Mouse (Mus musculus) intestine, embryonic 16.5 days (tissue): Measurements from ENCODE around the gene Tmem40. TPM values are rescaled to one million over a fixed set of nuclear protein-coding genes. Genes with fewer than 3 reads are reported as not detected.

Experiments
- ATAC-seq: fragments of 200-750 bp; cut with Nextera tagmentation; 2 replicates; pipeline ENCODE4 v1.8.0; 2017; ENCODE audit warnings: moderate TSS enrichment, moderate library complexity
- H3K27ac ChIP-seq: fragments of 300-500 bp; sonication (generic); 2 replicates; pipeline ENCODE4 v1.5.1; 2014; ENCODE audit warnings: mild to moderate bottlenecking, low read length
- H3K27me3 ChIP-seq: fragments of 300-500 bp; sonication (generic); replicated peaks from 2 replicates; pipeline ENCODE4 v1.6.1; 2014; ENCODE audit warnings: low read length, control low read depth, mixed read lengths; ENCODE audit not compliant: control insufficient read depth, insufficient read depth
- H3K36me3 ChIP-seq: fragments of 300-500 bp; sonication (generic); 2 replicates; pipeline ENCODE4 v1.6.1; 2014; ENCODE audit warnings: low read length, control low read depth; ENCODE audit not compliant: control insufficient read depth, insufficient read depth
- H3K4me1 ChIP-seq: fragments of 300-500 bp; sonication (generic); 2 replicates; pipeline ENCODE4 v1.6.1; 2014; ENCODE audit warnings: low read length, control low read depth, mixed read lengths; ENCODE audit not compliant: control insufficient read depth, insufficient read depth
- H3K4me2 ChIP-seq: fragments of 300-500 bp; sonication (generic); 2 replicates; pipeline ENCODE4 v1.6.1; 2014; ENCODE audit warnings: low read depth, low read length, control low read depth
- H3K4me3 ChIP-seq: fragments of 300-500 bp; sonication (generic); 2 replicates; pipeline ENCODE4 v1.5.1; 2014; ENCODE audit warnings: mild to moderate bottlenecking, low read length
- H3K9ac ChIP-seq: fragments of 300-500 bp; sonication (generic); 2 replicates; pipeline ENCODE4 v1.6.1; 2014; ENCODE audit warnings: low read depth, low read length
- H3K9me3 ChIP-seq: fragments of 300-500 bp; sonication (generic); 2 replicates; pipeline ENCODE4 v1.6.1; 2016; ENCODE audit warnings: low read length, control low read depth; ENCODE audit not compliant: control insufficient read depth
- WGBS: fragments of 180-500 bp; shearing (Covaris S2); extraction: QIAGEN DNeasy Blood & Tissue Kit; methylation state at CpG from one replicate; pipeline ENCODE4 v1.1.7; 2014; 5-methylcytosine and 5-hydroxymethylcytosine counted together
- polyA plus RNA-seq: library from polyadenylated mRNA; unstranded; fragments of >200 nt; fragmentation: Nextera tagmentation; extraction: Ambion mirVana; gene quantifications from 2 replicates; pipeline ENCODE4 v1.2.1, GENCODE M21; 2015

The Tmem40 gene
- polyA plus RNA-seq, 1 experiment from 2014 or later = 1.5 TPM

DNA sequence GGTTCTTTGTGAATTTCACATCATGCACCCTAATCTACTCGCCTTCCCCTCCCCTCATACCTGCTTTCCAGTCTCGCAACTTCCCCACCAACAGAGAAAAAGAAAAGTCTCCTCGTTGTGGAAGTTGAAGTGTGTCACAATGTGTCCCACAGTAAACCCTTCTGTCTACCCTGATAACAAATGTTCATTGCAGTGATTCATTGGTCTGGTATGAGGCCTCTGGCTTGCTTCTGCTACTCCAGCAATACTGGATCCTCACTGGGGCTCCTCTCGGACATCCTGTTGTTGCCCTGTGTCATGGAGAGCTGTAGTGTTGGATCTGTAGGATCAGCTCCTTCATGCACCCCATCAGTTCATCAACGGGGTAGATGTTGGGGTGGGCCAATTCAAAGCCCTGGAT lies 40.0 kb downstream of the Tmem40 start:
- Histone ChIP-seq H3K9me3 (no peaks in the 10 kb centered on the region), H3K9ac (no peak overlapping the region)
- no peak for ATAC-seq

DNA sequence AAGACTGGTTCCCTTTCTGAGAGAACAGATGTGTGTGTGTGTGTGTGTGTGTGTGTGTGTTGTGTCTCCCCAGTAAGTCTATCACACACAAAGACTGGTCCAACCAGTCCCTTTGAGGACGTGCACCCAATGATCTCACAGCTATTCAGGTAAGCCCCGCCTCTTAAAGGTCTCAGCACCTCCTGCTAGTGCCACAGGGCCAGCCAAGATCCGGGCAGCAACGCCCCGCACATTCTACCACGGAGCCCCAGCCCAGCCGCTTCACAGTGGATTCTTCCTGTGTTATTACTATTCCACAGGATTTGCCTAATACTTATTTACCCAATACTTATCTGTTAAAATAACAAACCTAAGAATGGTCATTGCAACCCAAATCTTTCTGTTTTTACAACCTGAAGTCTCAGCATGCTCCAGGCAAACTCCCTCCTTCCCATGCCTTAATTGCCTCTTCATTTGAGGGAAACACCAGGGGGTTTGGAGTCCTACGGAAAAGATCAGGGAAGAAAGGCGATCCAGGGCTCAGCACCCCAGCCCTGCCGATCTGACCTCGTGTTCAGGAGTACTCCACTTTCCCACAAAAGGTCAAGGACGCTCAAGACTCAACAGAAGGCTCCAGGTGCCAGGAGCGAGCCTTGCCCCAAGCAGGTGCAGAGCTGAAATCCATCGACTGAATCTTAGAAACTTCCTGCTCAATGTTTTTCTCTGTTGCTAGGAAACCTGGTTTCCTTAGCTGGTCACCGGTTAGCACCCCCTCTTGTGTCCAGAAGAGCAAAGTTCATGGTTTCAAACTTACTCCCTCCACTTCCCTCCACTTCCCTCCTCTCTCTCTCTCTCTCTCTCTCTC lies 44.3 kb downstream of the Tmem40 start:
- Histone ChIP-seq H3K9me3 (no peaks in the 10 kb centered on the region), H3K27ac (peak overlapping the region; percentile 90), H3K4me3 (peak overlapping the region; percentile 28), H3K4me2 (peak overlapping the region; percentile 57), H3K4me1 (peaks cover 14% of the 10 kb centered on the region; the same call in 1 of the 2 replicates), H3K36me3 (no peaks in the 10 kb centered on the region), H3K27me3 (no peaks in the 10 kb centered on the region), H3K9ac (peak overlapping the region; percentile 55)
- WGBS = 3% methylated on average over 15 of the region's 15 CpGs
- ATAC-seq = peak; percentile 96

More for the DNA sequence above, 40.0 kb downstream of the Tmem40 start:
- 72% methylated on average over 5 of the region's 5 CpGs for whole genome bisulfite sequencing
- H3K4me2 ChIP-seq = no peak overlapping the region
- no peaks in the 10 kb centered on the region for H3K36me3 ChIP-seq
- H3K4me1 ChIP-seq = peaks cover 9% of the 10 kb centered on the region; the same call in 1 of the 2 replicates
- H3K27ac ChIP-seq = no peak overlapping the region
- no peak overlapping the region for H3K4me3 ChIP-seq
- no peaks in the 10 kb centered on the region for H3K27me3 ChIP-seq

DNA sequence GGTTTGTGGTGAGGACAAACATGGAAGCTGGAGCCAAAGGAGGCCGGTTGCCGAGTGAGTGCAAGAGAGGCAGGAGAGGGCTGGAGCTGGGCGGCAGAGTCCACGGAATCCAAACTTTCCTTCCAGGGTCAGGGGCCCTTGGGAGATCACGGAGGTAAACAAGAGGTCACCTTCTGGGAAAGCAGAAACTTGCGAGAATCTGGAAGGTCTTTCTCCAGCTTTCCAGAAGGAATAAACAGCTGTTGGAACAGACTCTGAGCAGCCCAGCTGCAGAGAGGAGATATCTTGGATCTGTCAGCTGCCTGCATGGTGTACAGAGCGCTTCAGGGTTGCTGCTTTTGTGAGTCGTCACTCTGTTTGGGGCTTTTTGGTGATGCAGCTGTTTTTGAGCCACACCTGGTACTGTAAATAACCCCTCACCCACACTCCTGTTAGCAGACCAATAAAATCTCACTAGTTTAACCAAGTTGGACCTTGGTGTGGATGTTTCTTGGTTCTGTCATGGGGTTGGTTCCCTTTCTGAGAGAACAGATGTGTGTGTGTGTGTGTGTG lies 45.0 kb downstream of the Tmem40 start:
- H3K36me3 ChIP-seq = no peaks in the 10 kb centered on the region
- peak overlapping the region; percentile 11 for H3K4me3 ChIP-seq
- peak overlapping the region; percentile 46; the same call in 1 of the 2 replicates for H3K9ac ChIP-seq
- H3K4me2 ChIP-seq = peak overlapping the region; percentile 57
- 4% methylated on average over 8 of the region's 8 CpGs for WGBS
- ATAC-seq = peak; percentile 74
- no peaks in the 10 kb centered on the region for H3K27me3 ChIP-seq
- no peaks in the 10 kb centered on the region for H3K9me3 ChIP-seq
- peaks cover 12% of the 10 kb centered on the region; the same call in 1 of the 2 replicates for H3K4me1 ChIP-seq
- peak overlapping the region; percentile 57 for H3K27ac ChIP-seq

GRCm38 (mm10) chr6:115711261-115711660 lies 50.9 kb downstream of the Tmem40 start:
- H3K36me3 ChIP-seq = no peaks in the 10 kb centered on the region
- H3K4me3 ChIP-seq = no peak overlapping the region
- no peak overlapping the region for H3K4me2 ChIP-seq
- WGBS = 82% methylated on average over 2 of the region's 3 CpGs
- H3K4me1 ChIP-seq = no peaks in the 10 kb centered on the region
- H3K27me3 ChIP-seq = no peaks in the 10 kb centered on the region
- H3K27ac ChIP-seq = no peak overlapping the region
- no peaks in the 10 kb centered on the region for H3K9me3 ChIP-seq
- no peak for ATAC-seq
- no peak overlapping the region for H3K9ac ChIP-seq

- Histone ChIP-seq H3K27me3 (no peaks in the 10 kb centered on the region), H3K4me3 (no peak overlapping the region), H3K9me3 (no peaks in the 10 kb centered on the region), H3K36me3 (no peaks in the 10 kb centered on the region), H3K4me1 (0 out of 2 replicates have a peak, but pooled peaks cover 3% of the 10 kb centered on the region), H3K27ac (no peak overlapping the region), H3K4me2 (no peak overlapping the region), H3K9ac (no peak overlapping the region)
- ATAC-seq = no peak
- 86% methylated on average over 5 of the region's 5 CpGs for WGBS
Measured at GRCm38 (mm10) chr6:115702901-115703300, 59.3 kb downstream of the Tmem40 start.

- no peaks in the 10 kb centered on the region for H3K9me3 ChIP-seq
- no peak overlapping the region for H3K4me3 ChIP-seq
- WGBS = 54% methylated on average over 11 of the region's 11 CpGs
- 0 out of 2 replicates have a peak, but pooled peaks cover 7% of the 10 kb centered on the region for H3K4me1 ChIP-seq
- ATAC-seq = no peak
- no peak overlapping the region for H3K4me2 ChIP-seq
- no peak overlapping the region for H3K9ac ChIP-seq
- no peaks in the 10 kb centered on the region for H3K36me3 ChIP-seq
- H3K27me3 ChIP-seq = no peaks in the 10 kb centered on the region
- H3K27ac ChIP-seq = 0 out of 2 replicates have a peak overlapping the region, but pooled peaks have one; percentile 11
Measured at GRCm38 (mm10) chr6:115701302-115701701, 60.9 kb downstream of the Tmem40 start.

DNA sequence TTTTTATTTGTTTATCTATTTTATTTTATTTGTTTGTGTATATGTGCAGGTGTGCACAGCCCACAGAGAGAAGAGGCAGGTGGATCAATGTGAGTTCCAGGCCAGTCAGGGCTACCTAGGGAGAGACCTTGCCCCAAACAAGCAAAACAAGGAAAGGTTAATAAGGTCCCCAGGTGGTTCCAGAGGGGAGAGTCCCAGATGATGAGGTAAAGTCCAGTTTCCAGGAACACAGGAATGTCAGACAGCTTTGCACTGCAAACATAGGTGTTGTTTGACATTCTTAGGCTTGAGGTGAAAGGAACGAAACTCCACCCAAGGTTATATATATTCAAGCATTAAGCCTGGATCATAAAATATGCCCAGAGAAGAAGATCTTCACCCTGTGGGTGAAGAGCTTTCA lies 61.4 kb downstream of the Tmem40 start:
- Histone ChIP-seq H3K4me3 (no peak overlapping the region), H3K27ac (0 out of 2 replicates have a peak overlapping the region, but pooled peaks have one; percentile 11), H3K9ac (no peak overlapping the region), H3K27me3 (no peaks in the 10 kb centered on the region), H3K9me3 (no peaks in the 10 kb centered on the region), H3K4me1 (0 out of 2 replicates have a peak, but pooled peaks cover 7% of the 10 kb centered on the region), H3K4me2 (no peak overlapping the region), H3K36me3 (no peaks in the 10 kb centered on the region)
- 54% methylated on average over 1 of the region's 1 CpGs for WGBS
- peak; percentile 61 for ATAC-seq

DNA sequence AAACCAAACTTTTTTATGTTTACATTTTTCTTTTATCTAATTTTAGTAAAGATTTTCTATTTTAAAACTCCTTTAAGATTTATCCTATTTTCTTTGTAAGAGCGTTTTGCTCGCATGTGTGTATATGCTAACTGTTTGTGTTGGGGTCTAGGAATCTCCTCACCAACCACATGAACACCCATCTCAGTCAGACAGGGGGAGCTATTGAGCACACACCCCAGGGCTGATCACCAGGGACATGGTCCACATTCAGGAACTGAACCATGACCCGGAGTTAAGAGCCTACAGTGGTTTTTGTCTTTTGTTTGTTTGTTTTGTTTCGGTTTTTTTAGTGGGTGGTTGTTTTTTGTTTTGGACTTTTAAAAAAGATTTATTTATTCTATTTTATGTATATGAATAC lies 63.5 kb downstream of the Tmem40 start:
- Histone ChIP-seq H3K27ac (no peak overlapping the region), H3K9ac (no peak overlapping the region), H3K27me3 (no peaks in the 10 kb centered on the region), H3K4me2 (no peak overlapping the region), H3K4me1 (0 out of 2 replicates have a peak, but pooled peaks cover 7% of the 10 kb centered on the region), H3K36me3 (no peaks in the 10 kb centered on the region), H3K4me3 (no peak overlapping the region), H3K9me3 (no peaks in the 10 kb centered on the region)
- WGBS = 83% methylated on average over 4 of the region's 4 CpGs
- ATAC-seq = no peak

GRCm38 (mm10) chr6:115697739-115698558 lies 64.3 kb downstream of the Tmem40 start:
- Histone ChIP-seq H3K36me3 (no peaks in the 10 kb centered on the region), H3K4me3 (no peak overlapping the region), H3K9ac (no peak overlapping the region), H3K4me1 (0 out of 2 replicates have a peak, but pooled peaks cover 7% of the 10 kb centered on the region), H3K4me2 (no peak overlapping the region), H3K27ac (peak overlapping the region; percentile 27), H3K9me3 (no peaks in the 10 kb centered on the region), H3K27me3 (no peaks in the 10 kb centered on the region)
- ATAC-seq = peak; percentile 41; the same call in 1 of the 2 replicates
- 65% methylated on average over 17 of the region's 17 CpGs for WGBS
